Mouse (Mus musculus): ENCODE data around the gene Itm2b. TPM values are rescaled to one million over a fixed set of nuclear protein-coding genes. Genes with fewer than 3 reads are reported as not detected.

Itm2b gene
- total and polyA plus RNA-seq, 3 experiments: 724 to 814 (median 771) TPM

- Histone ChIP-seq H3K4me3 (no peak overlapping the region), H3K9ac (ENCODE audit: low read depth, low read length) (no peak overlapping the region), H3K27ac (no peak overlapping the region), H3K36me3 (ENCODE audit: control insufficient read depth, insufficient read depth, low read length) (peaks cover 31% of the 10 kb centered on the region), H3K79me2 (replicated peaks; ENCODE audit: control insufficient read depth, insufficient read depth, low read length) (no peaks in the 10 kb centered on the region), H3K4me1 (ENCODE audit: control insufficient read depth, insufficient read depth, low read length) (no peaks in the 10 kb centered on the region; the same call in 1 of the 2 replicates), H3K27me3 (ENCODE audit: control insufficient read depth, insufficient read depth, low read length) (no peaks in the 10 kb centered on the region)
- TF ChIP-seq POLR2A (IDR thresholded peaks at IDR 0.05; ENCODE audit: insufficient read depth, low read depth, low read length): no peak
- TF ChIP-seq CTCF (IDR thresholded peaks at IDR 0.05): no peak
- no peak for TF ChIP-seq EP300 (IDR thresholded peaks at IDR 0.05; ENCODE audit: insufficient read depth, low read depth, low read length)
- WGBS: 92% methylated on average over 8 of the region's 8 CpGs
- intact Hi-C loops (cut with DNase I): no loop called here
- DNase-seq: no peak
Observed at GRCm38 (mm10) chr14:73354700-73355099, 30.4 kb downstream of the Itm2b start.

- no peaks in the 10 kb centered on the region for H3K27me3 ChIP-seq (ENCODE audit: control insufficient read depth, insufficient read depth, low read length)
- peaks cover 13% of the 10 kb centered on the region for H3K36me3 ChIP-seq (ENCODE audit: control insufficient read depth, insufficient read depth, low read length)
- peaks cover 7% of the 10 kb centered on the region for H3K4me1 ChIP-seq (ENCODE audit: control insufficient read depth, insufficient read depth, low read length)
- no peak for TF ChIP-seq EP300 (IDR thresholded peaks at IDR 0.05; ENCODE audit: insufficient read depth, low read depth, low read length)
- TF ChIP-seq POLR2A (IDR thresholded peaks at IDR 0.05; ENCODE audit: insufficient read depth, low read depth, low read length): no peak
- TF ChIP-seq CTCF (IDR thresholded peaks at IDR 0.05): no peak
- H3K9ac ChIP-seq (ENCODE audit: low read depth, low read length): no peak overlapping the region
- intact Hi-C loops (cut with DNase I): no loop called here
- WGBS: 96% methylated on average over 5 of the region's 5 CpGs
- H3K4me3 ChIP-seq: no peak overlapping the region
- DNase-seq: no peak
- H3K27ac ChIP-seq: no peak overlapping the region
- H3K79me2 ChIP-seq (replicated peaks; ENCODE audit: control insufficient read depth, insufficient read depth, low read length): no peaks in the 10 kb centered on the region
Observed at GRCm38 (mm10) chr14:73351118-73351517, 34.0 kb downstream of the Itm2b start.

GRCm38 (mm10) chr14:73350029-73350428, 35.1 kb downstream of the Itm2b start:
- Histone ChIP-seq H3K4me3 (no peak overlapping the region), H3K79me2 (replicated peaks; ENCODE audit: control insufficient read depth, insufficient read depth, low read length) (no peaks in the 10 kb centered on the region), H3K27ac (no peak overlapping the region), H3K36me3 (ENCODE audit: control insufficient read depth, insufficient read depth, low read length) (peaks cover 4% of the 10 kb centered on the region), H3K9ac (ENCODE audit: low read depth, low read length) (no peak overlapping the region), H3K27me3 (ENCODE audit: control insufficient read depth, insufficient read depth, low read length) (no peaks in the 10 kb centered on the region), H3K4me1 (ENCODE audit: control insufficient read depth, insufficient read depth, low read length) (peaks cover 7% of the 10 kb centered on the region)
- intact Hi-C loops (cut with DNase I): no loop called here
- 39% methylated on average over 1 of the region's 1 CpGs for WGBS
- no peak for TF ChIP-seq EP300 (IDR thresholded peaks at IDR 0.05; ENCODE audit: insufficient read depth, low read depth, low read length)
- TF ChIP-seq CTCF (IDR thresholded peaks at IDR 0.05): no peak
- DNase-seq: no peak

- intact Hi-C loops (cut with DNase I): no loop called here
- Histone ChIP-seq H3K9ac (ENCODE audit: low read depth, low read length) (no peak overlapping the region), H3K4me3 (no peak overlapping the region), H3K79me2 (replicated peaks; ENCODE audit: control insufficient read depth, insufficient read depth, low read length) (no peaks in the 10 kb centered on the region), H3K36me3 (ENCODE audit: control insufficient read depth, insufficient read depth, low read length) (peaks cover 3% of the 10 kb centered on the region; the same call in 1 of the 2 replicates), H3K27me3 (ENCODE audit: control insufficient read depth, insufficient read depth, low read length) (no peaks in the 10 kb centered on the region), H3K27ac (no peak overlapping the region; the same call in 1 of the 2 replicates), H3K4me1 (ENCODE audit: control insufficient read depth, insufficient read depth, low read length) (peaks cover 7% of the 10 kb centered on the region)
- no peak for DNase-seq
- WGBS: 52% methylated on average over 7 of the region's 7 CpGs
- TF ChIP-seq EP300 (IDR thresholded peaks at IDR 0.05; ENCODE audit: insufficient read depth, low read depth, low read length) (no peak), POLR2A (IDR thresholded peaks at IDR 0.05; ENCODE audit: insufficient read depth, low read depth, low read length) (no peak), CTCF (IDR thresholded peaks at IDR 0.05) (no peak)
Observed at GRCm38 (mm10) chr14:73349061-73349670, 35.9 kb downstream of the Itm2b start.

- peaks cover 3% of the 10 kb centered on the region; the same call in 1 of the 2 replicates for H3K36me3 ChIP-seq (ENCODE audit: control insufficient read depth, insufficient read depth, low read length)
- H3K27ac ChIP-seq: peak overlapping the region; percentile 42
- TF ChIP-seq EP300 (IDR thresholded peaks at IDR 0.05; ENCODE audit: insufficient read depth, low read depth, low read length): peak; percentile 60; the same call in 1 of the 2 replicates
- no peak for TF ChIP-seq POLR2A (IDR thresholded peaks at IDR 0.05; ENCODE audit: insufficient read depth, low read depth, low read length)
- no peak for TF ChIP-seq CTCF (IDR thresholded peaks at IDR 0.05)
- WGBS: 19% methylated on average over 9 of the region's 9 CpGs
- H3K27me3 ChIP-seq (ENCODE audit: control insufficient read depth, insufficient read depth, low read length): no peaks in the 10 kb centered on the region
- peak in 1 of 2 experiments; percentile 28 for DNase-seq
- no peak overlapping the region for H3K4me3 ChIP-seq
- peaks cover 7% of the 10 kb centered on the region for H3K4me1 ChIP-seq (ENCODE audit: control insufficient read depth, insufficient read depth, low read length)
- H3K79me2 ChIP-seq (replicated peaks; ENCODE audit: control insufficient read depth, insufficient read depth, low read length): no peaks in the 10 kb centered on the region
- intact Hi-C loops (cut with DNase I): no loop called here
- H3K9ac ChIP-seq (ENCODE audit: low read depth, low read length): no peak overlapping the region
Observed at GRCm38 (mm10) chr14:73347302-73347701, 37.8 kb downstream of the Itm2b start.

GRCm38 (mm10) chr14:73345614-73346013, 39.5 kb downstream of the Itm2b start:
- Histone ChIP-seq H3K36me3 (ENCODE audit: control insufficient read depth, insufficient read depth, low read length) (no peaks in the 10 kb centered on the region), H3K79me2 (replicated peaks; ENCODE audit: control insufficient read depth, insufficient read depth, low read length) (no peaks in the 10 kb centered on the region), H3K27ac (no peak overlapping the region), H3K4me1 (ENCODE audit: control insufficient read depth, insufficient read depth, low read length) (peaks cover 7% of the 10 kb centered on the region), H3K9ac (ENCODE audit: low read depth, low read length) (no peak overlapping the region), H3K27me3 (ENCODE audit: control insufficient read depth, insufficient read depth, low read length) (no peaks in the 10 kb centered on the region), H3K4me3 (no peak overlapping the region)
- intact Hi-C loops (cut with DNase I): no loop called here
- no peak for TF ChIP-seq POLR2A (IDR thresholded peaks at IDR 0.05; ENCODE audit: insufficient read depth, low read depth, low read length)
- TF ChIP-seq CTCF (IDR thresholded peaks at IDR 0.05): peak; percentile 34
- no peak for TF ChIP-seq EP300 (IDR thresholded peaks at IDR 0.05; ENCODE audit: insufficient read depth, low read depth, low read length)
- WGBS: 93% methylated on average over 4 of the region's 4 CpGs
- DNase-seq: no peak

All from heart, adult 2 months (tissue).